Mouse (Mus musculus): ENCODE results near the gene 2310061N02Rik. TPM values are rescaled to one million over a fixed set of nuclear protein-coding genes. Genes with fewer than 3 reads are reported as not detected.
"Not testable (repeated sequence)": the region's sequence is repeated elsewhere in the genome, so short reads cannot be mapped to it uniquely, and the experiment has no call there.

The 2310061N02Rik gene
- polyA plus RNA-seq (2012; fragmentation: generic; extraction: Trizol): not detected
- long read RNA-seq, experiment 1: 0 reads
- long read RNA-seq, experiment 2: 0 reads

DNA sequence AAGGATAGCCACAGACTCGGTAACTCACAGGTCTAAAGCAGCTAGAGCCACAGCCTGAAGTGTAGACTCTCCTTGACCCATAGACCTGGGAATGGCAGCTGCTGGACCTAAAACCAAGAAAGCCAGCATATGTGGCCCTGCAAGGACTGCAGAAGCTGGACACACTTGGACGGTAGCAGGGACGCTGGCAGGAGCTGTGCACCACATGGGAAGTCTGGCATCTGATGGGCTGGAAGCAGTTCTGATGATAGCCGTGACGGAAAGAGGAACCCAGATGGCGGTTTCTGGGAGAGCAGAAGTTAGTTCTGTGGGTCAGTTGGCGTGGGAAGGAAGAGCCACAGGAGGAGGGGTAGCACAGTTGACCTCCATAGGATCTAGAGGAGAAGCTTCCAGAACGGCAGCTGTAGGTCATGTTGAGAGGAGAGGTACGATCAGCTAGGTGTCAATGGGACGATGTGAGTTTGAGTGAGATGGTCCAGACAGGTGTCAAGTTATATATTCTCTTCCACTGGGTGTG lies at the start of gene 2310061N02Rik:
Gene 2310061N02Rik (minus strand): TSS at position 467 of the 517 bp plus-strand sequence.
- TF ChIP-seq CEBPB (IDR thresholded peaks at IDR 0.05; ENCODE audit: low read depth) (no peak), FOSL1 (IDR thresholded peaks at IDR 0.05; ENCODE audit: insufficient read depth, low read length, poor library complexity, severe bottlenecking) (no peak), MYOD1 (IDR thresholded peaks at IDR 0.05; ENCODE audit: control insufficient read depth, insufficient read length, low read depth) (no peak), USF1 (IDR thresholded peaks at IDR 0.05; ENCODE audit: low read depth) (no peak), MYOG (IDR thresholded peaks at IDR 0.05; ENCODE audit: control insufficient read depth, extremely low read depth, insufficient read length) (no peak), CTCF (IDR thresholded peaks at IDR 0.05; ENCODE audit: control insufficient read depth, insufficient read depth, insufficient read length) (no peak), MAX (IDR thresholded peaks at IDR 0.05) (no peak)
- Histone ChIP-seq H3ac (ENCODE audit: control insufficient read depth, insufficient read length, low read depth) (no peak within 1 kb of the TSS), H3K79me3 (ENCODE audit: low read depth) (no peaks in the 10 kb centered on the region), H3K36me3 (ENCODE audit: control insufficient read depth, insufficient read depth) (no peaks in the 10 kb centered on the region), H3K4me3 (ENCODE audit: insufficient read depth, poor library complexity, severe bottlenecking) (no peak within 1 kb of the TSS), H3K79me2 (ENCODE audit: control insufficient read depth, insufficient read depth) (no peaks in the 10 kb centered on the region), H3K27me3 (ENCODE audit: control insufficient read depth, insufficient read depth, insufficient read length) (no peaks in the 10 kb centered on the region)

DNA sequence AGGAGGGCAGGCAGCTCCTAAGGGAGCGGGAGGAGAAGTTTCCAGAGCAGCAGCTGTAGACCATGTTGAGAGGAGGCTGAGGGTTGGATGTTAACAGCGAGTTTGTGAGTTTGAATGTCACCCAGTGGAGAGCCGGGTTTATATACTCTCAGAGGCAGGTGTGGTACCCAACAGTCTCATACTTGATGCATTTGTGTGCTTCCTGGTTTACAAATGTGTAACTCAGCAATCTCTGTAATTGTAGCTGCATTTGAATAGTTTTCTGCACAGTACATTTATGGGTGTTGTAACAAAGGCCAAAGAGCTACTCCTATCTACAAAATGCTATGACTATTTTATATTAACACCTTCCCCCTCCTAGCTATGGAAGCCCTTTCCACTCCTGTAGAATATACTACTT lies 43.8 kb upstream of the 2310061N02Rik start, which contains the start of gene Krtap13:
Gene Krtap13 (minus strand): TSS at position 101 of the 400 bp plus-strand sequence.
- H3ac ChIP-seq (ENCODE audit: control insufficient read depth, insufficient read length, low read depth); H3K79me2 ChIP-seq (ENCODE audit: control insufficient read depth, insufficient read depth); H3K79me3 ChIP-seq (ENCODE audit: low read depth); H3K36me3 ChIP-seq (ENCODE audit: control insufficient read depth, insufficient read depth); H3K4me3 ChIP-seq (ENCODE audit: insufficient read depth, poor library complexity, severe bottlenecking); H3K27me3 ChIP-seq (ENCODE audit: control insufficient read depth, insufficient read depth, insufficient read length): not testable (repeated sequence)

DNA sequence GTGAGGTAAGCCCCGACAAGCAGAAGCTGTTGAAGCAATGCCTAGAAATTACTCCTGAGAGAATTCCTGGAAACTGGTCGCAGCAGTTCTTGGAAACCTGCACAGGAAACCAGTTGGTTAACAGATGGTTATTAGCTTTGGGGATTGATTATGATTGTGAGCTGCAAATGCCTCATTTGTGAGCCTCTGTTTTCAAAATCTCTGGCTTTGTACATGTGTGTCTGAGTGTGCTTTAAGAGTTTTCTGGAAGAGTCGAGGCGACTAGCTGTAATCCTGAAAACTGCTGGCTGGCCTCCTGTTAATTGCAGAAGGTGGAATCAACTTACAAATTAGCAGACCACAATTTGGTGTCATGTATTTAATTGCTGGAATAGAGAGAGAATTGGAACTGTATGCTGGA lies 40.2 kb upstream of the 2310061N02Rik start:
- no peak for TF ChIP-seq MYOD1 (IDR thresholded peaks at IDR 0.05; ENCODE audit: control insufficient read depth, insufficient read length, low read depth)
- no peak for TF ChIP-seq CTCF (IDR thresholded peaks at IDR 0.05; ENCODE audit: control insufficient read depth, insufficient read depth, insufficient read length)
- no peak for TF ChIP-seq MAX (IDR thresholded peaks at IDR 0.05)
- TF ChIP-seq MYOG (IDR thresholded peaks at IDR 0.05; ENCODE audit: control insufficient read depth, extremely low read depth, insufficient read length): no peak
- TF ChIP-seq FOSL1 (IDR thresholded peaks at IDR 0.05; ENCODE audit: insufficient read depth, low read length, poor library complexity, severe bottlenecking): no peak
- no peak for TF ChIP-seq CEBPB (IDR thresholded peaks at IDR 0.05; ENCODE audit: low read depth)
- TF ChIP-seq USF1 (IDR thresholded peaks at IDR 0.05; ENCODE audit: low read depth): no peak
- H3K27me3 ChIP-seq (ENCODE audit: control insufficient read depth, insufficient read depth, insufficient read length): no peaks in the 10 kb centered on the region

DNA sequence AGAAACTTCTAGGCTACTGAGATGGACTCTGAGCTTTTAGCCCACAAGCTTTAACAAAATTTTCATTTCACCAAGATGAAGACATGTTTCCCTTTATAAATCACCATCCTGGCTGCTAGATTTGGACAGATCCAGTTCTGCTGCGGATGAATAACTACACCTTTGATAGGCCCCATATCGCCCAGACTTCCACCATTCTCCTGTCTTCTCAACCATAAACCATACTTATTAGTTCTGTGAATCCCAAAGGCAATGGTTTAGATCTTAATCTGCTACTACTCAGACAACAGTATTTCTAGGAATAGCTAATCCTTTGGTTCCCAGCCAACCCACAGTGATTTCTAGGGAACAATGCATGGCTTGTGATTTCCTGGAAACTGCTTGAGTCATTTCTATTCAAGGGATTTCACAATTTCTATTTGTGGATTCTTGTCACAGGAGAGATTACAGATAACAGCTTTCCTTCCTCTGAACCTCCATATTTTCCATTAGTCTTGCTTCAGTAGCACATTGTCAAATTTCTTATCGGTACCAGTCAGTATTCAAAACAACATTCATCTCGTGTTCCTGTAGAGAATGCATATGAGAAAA lies 37.1 kb upstream of the 2310061N02Rik start:
- H3K36me3 ChIP-seq (ENCODE audit: control insufficient read depth, insufficient read depth): no peaks in the 10 kb centered on the region
- TF ChIP-seq CTCF (IDR thresholded peaks at IDR 0.05; ENCODE audit: control insufficient read depth, insufficient read depth, insufficient read length): no peak
- no peak for TF ChIP-seq MYOG (IDR thresholded peaks at IDR 0.05; ENCODE audit: control insufficient read depth, extremely low read depth, insufficient read length)
- TF ChIP-seq MYOD1 (IDR thresholded peaks at IDR 0.05; ENCODE audit: control insufficient read depth, insufficient read length, low read depth): no peak
- TF ChIP-seq CEBPB (IDR thresholded peaks at IDR 0.05; ENCODE audit: low read depth): no peak
- TF ChIP-seq FOSL1 (IDR thresholded peaks at IDR 0.05; ENCODE audit: insufficient read depth, low read length, poor library complexity, severe bottlenecking): no peak
- H3K27me3 ChIP-seq (ENCODE audit: control insufficient read depth, insufficient read depth, insufficient read length): no peaks in the 10 kb centered on the region
- no peak overlapping the region for H3ac ChIP-seq (ENCODE audit: control insufficient read depth, insufficient read length, low read depth)
- H3K4me3 ChIP-seq (ENCODE audit: insufficient read depth, poor library complexity, severe bottlenecking): no peak overlapping the region
- H3K79me2 ChIP-seq (ENCODE audit: control insufficient read depth, insufficient read depth): no peaks in the 10 kb centered on the region
- no peaks in the 10 kb centered on the region for H3K79me3 ChIP-seq (ENCODE audit: low read depth)

More for the DNA sequence above, 40.2 kb upstream of the 2310061N02Rik start:
- no peaks in the 10 kb centered on the region for H3K36me3 ChIP-seq (ENCODE audit: control insufficient read depth, insufficient read depth)
- H3ac ChIP-seq (ENCODE audit: control insufficient read depth, insufficient read length, low read depth): no peak overlapping the region
- no peaks in the 10 kb centered on the region for H3K79me3 ChIP-seq (ENCODE audit: low read depth)
- no peaks in the 10 kb centered on the region for H3K79me2 ChIP-seq (ENCODE audit: control insufficient read depth, insufficient read depth)
- H3K4me3 ChIP-seq (ENCODE audit: insufficient read depth, poor library complexity, severe bottlenecking): no peak overlapping the region

DNA sequence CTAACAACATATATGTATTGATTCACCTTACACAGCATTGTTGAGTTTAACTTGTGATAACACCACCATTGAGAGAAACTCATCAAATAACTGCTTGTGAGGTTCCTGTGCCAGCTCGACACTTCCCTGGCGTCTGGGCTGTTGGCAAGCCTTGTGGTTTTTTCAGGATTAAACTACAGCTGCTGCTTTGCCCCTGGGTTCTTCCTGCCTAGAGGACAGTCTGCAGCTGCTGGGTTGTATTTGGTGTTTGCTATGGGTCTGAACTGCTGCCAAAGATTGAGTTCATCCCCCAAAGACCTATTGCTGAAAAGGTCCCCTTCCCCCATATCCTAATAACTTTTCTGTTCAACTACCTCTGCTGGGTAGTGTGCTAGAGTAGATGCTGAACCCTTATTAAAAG lies 27.6 kb upstream of the 2310061N02Rik start:
- H3K27me3 ChIP-seq (ENCODE audit: control insufficient read depth, insufficient read depth, insufficient read length): no peaks in the 10 kb centered on the region
- H3K79me3 ChIP-seq (ENCODE audit: low read depth): no peaks in the 10 kb centered on the region
- H3K4me3 ChIP-seq (ENCODE audit: insufficient read depth, poor library complexity, severe bottlenecking): no peak overlapping the region
- H3K36me3 ChIP-seq (ENCODE audit: control insufficient read depth, insufficient read depth): no peaks in the 10 kb centered on the region
- no peak overlapping the region for H3ac ChIP-seq (ENCODE audit: control insufficient read depth, insufficient read length, low read depth)
- TF ChIP-seq FOSL1 (IDR thresholded peaks at IDR 0.05; ENCODE audit: insufficient read depth, low read length, poor library complexity, severe bottlenecking) (no peak), CTCF (IDR thresholded peaks at IDR 0.05; ENCODE audit: control insufficient read depth, insufficient read depth, insufficient read length) (no peak), MYOD1 (IDR thresholded peaks at IDR 0.05; ENCODE audit: control insufficient read depth, insufficient read length, low read depth) (no peak), USF1 (IDR thresholded peaks at IDR 0.05; ENCODE audit: low read depth) (no peak), MAX (IDR thresholded peaks at IDR 0.05) (no peak), CEBPB (IDR thresholded peaks at IDR 0.05; ENCODE audit: low read depth) (no peak)
- H3K79me2 ChIP-seq (ENCODE audit: control insufficient read depth, insufficient read depth): no peaks in the 10 kb centered on the region

DNA sequence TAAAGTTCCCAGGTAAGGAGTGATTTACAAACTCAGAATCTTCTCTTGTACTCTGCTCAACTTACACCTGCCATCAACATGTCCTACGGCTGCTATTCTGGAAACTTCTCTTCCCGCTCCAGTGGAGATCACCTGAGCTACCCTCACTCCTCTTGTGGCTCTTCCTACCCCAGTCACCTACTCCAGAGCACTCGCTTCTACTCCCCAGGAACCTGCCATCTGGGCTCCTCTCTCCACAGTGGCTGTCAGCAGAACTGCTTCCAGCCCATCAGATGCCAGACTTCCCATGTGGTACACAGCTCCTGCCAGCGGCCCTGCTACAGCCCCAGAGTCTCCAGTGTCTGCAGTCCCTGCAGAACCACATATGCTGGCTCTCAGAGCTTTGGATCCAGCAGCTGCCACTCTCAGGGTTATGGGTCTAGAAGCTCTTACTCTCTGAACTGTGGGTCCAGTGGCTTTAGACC lies 21.1 kb upstream of the 2310061N02Rik start, which contains the start of gene Krtap13-1:
Gene Krtap13-1 (plus strand): TSS at position 51 of the 464 bp plus-strand sequence.
- H3K79me2 ChIP-seq (ENCODE audit: control insufficient read depth, insufficient read depth): no peaks in the 10 kb centered on the region
- H3K27me3 ChIP-seq (ENCODE audit: control insufficient read depth, insufficient read depth, insufficient read length): no peaks in the 10 kb centered on the region
- H3K4me3 ChIP-seq (ENCODE audit: insufficient read depth, poor library complexity, severe bottlenecking): no peak within 1 kb of the TSS
- no peaks in the 10 kb centered on the region for H3K79me3 ChIP-seq (ENCODE audit: low read depth)
- no peak within 1 kb of the TSS for H3ac ChIP-seq (ENCODE audit: control insufficient read depth, insufficient read length, low read depth)
- H3K36me3 ChIP-seq (ENCODE audit: control insufficient read depth, insufficient read depth): no peaks in the 10 kb centered on the region
- TF ChIP-seq USF1 (IDR thresholded peaks at IDR 0.05; ENCODE audit: low read depth): no peak
- TF ChIP-seq FOSL1 (IDR thresholded peaks at IDR 0.05; ENCODE audit: insufficient read depth, low read length, poor library complexity, severe bottlenecking): no peak
- TF ChIP-seq MAX (IDR thresholded peaks at IDR 0.05): no peak
- TF ChIP-seq MYOG (IDR thresholded peaks at IDR 0.05; ENCODE audit: control insufficient read depth, extremely low read depth, insufficient read length): no peak
- no peak for TF ChIP-seq CTCF (IDR thresholded peaks at IDR 0.05; ENCODE audit: control insufficient read depth, insufficient read depth, insufficient read length)
- no peak for TF ChIP-seq CEBPB (IDR thresholded peaks at IDR 0.05; ENCODE audit: low read depth)
- no peak for TF ChIP-seq MYOD1 (IDR thresholded peaks at IDR 0.05; ENCODE audit: control insufficient read depth, insufficient read length, low read depth)
